Mouse (Mus musculus) ES-Bruce4 (cell line): ENCODE results near the gene Hoxb3. TPM values are rescaled to one million over a fixed set of nuclear protein-coding genes. Genes with fewer than 3 reads are reported as not detected.

Experiments used
- H3K27ac ChIP-seq: 2 replicates; pipeline ENCODE4 v1.5.1; 2012; ENCODE audit warnings: low read length, inconsistent platforms; ENCODE audit not compliant: insufficient read depth
- H3K27me3 ChIP-seq: 2 replicates; pipeline ENCODE4 v1.6.1; 2012; ENCODE audit warnings: mild to moderate bottlenecking, low read length, inconsistent platforms; ENCODE audit not compliant: control insufficient read depth, poor library complexity, insufficient read depth, severe bottlenecking
- H3K36me3 ChIP-seq: 2 replicates; pipeline ENCODE4 v1.6.1; 2012; ENCODE audit warnings: inconsistent platforms, mild to moderate bottlenecking, low read length, moderate library complexity; ENCODE audit not compliant: control insufficient read depth, poor library complexity, insufficient read depth, severe bottlenecking
- H3K4me1 ChIP-seq: one replicate; pipeline ENCODE4 v1.8.1; 2011; ENCODE audit warnings: low read length; ENCODE audit not compliant: control insufficient read depth, insufficient read depth
- H3K4me3 ChIP-seq: 2 replicates; pipeline ENCODE4 v1.5.1; 2011; ENCODE audit warnings: low read depth, mild to moderate bottlenecking, low read length
- H3K9ac ChIP-seq: 2 replicates; pipeline ENCODE4 v1.6.1; 2012; ENCODE audit warnings: low read depth, mild to moderate bottlenecking, inconsistent platforms; ENCODE audit not compliant: poor library complexity, severe bottlenecking
- H3K9me3 ChIP-seq: replicated peaks from 2 replicates; pipeline ENCODE4 v1.6.1; 2012; ENCODE audit warnings: mild to moderate bottlenecking, low read length, inconsistent platforms; ENCODE audit not compliant: control insufficient read depth, poor library complexity, insufficient read depth, severe bottlenecking
- CTCF ChIP-seq: IDR thresholded peaks from one replicate; pipeline ENCODE4 v1.8.1; 2011; ENCODE audit warnings: low read depth, low read length
- EP300 ChIP-seq: IDR thresholded peaks from 2 replicates; pipeline ENCODE4 v1.6.1; 2011; ENCODE audit warnings: low read depth, low read length; ENCODE audit not compliant: insufficient read depth
- POLR2A ChIP-seq: IDR thresholded peaks from one replicate; pipeline ENCODE4 v1.8.1; 2011; ENCODE audit warnings: low read length; ENCODE audit not compliant: insufficient read depth
- polyA plus RNA-seq: library from polyadenylated mRNA; stranded (reverse); fragments of >200 nt; gene quantifications from 2 replicates; pipeline ENCODE4 v1.2.4, GENCODE M21; 2011; ENCODE audit warnings: low read depth; ENCODE audit not compliant: missing spikeins, insufficient read depth, insufficient read length

The Hoxb3 gene
- polyA plus RNA-seq, 1 experiment, result not detected

GRCm38 (mm10) chr11:96297428-96297827 is 25.7 kb upstream of the Hoxb3 start:
- Histone ChIP-seq H3K4me3 (no peak overlapping the region), H3K9me3 (no peaks in the 10 kb centered on the region), H3K27ac (no peak overlapping the region), H3K9ac (no peak overlapping the region), H3K4me1 (no peaks in the 10 kb centered on the region), H3K36me3 (no peaks in the 10 kb centered on the region), H3K27me3 (peaks cover 86% of the 10 kb centered on the region)
- TF ChIP-seq CTCF, result no peak
- TF ChIP-seq POLR2A, result no peak
- TF ChIP-seq EP300, result no peak

GRCm38 (mm10) chr11:96297968-96298635 is 25.0 kb upstream of the Hoxb3 start:
- Histone ChIP-seq H3K27me3 (peaks cover 82% of the 10 kb centered on the region), H3K27ac (no peak overlapping the region), H3K9ac (no peak overlapping the region), H3K9me3 (no peaks in the 10 kb centered on the region), H3K4me3 (no peak overlapping the region), H3K4me1 (no peaks in the 10 kb centered on the region), H3K36me3 (no peaks in the 10 kb centered on the region)
- TF ChIP-seq EP300, result no peak
- no peak for TF ChIP-seq POLR2A
- TF ChIP-seq CTCF, result no peak

- TF ChIP-seq EP300, result no peak
- no peak for TF ChIP-seq POLR2A
- no peak for TF ChIP-seq CTCF
- Histone ChIP-seq H3K4me1 (no peaks in the 10 kb centered on the region), H3K9ac (no peak overlapping the region), H3K36me3 (no peaks in the 10 kb centered on the region), H3K27me3 (peaks cover 77% of the 10 kb centered on the region), H3K4me3 (0 out of 2 replicates have a peak overlapping the region, but pooled peaks have one; percentile 17), H3K9me3 (no peaks in the 10 kb centered on the region), H3K27ac (no peak overlapping the region)
These were observed 24.0 kb upstream of the Hoxb3 start for GRCm38 (mm10) chr11:96298895-96299667.

GRCm38 (mm10) chr11:96299781-96300180 is 23.3 kb upstream of the Hoxb3 start:
- Histone ChIP-seq H3K27ac (no peak overlapping the region), H3K36me3 (no peaks in the 10 kb centered on the region), H3K4me3 (no peak overlapping the region), H3K9ac (no peak overlapping the region), H3K27me3 (peaks cover 81% of the 10 kb centered on the region), H3K9me3 (no peaks in the 10 kb centered on the region), H3K4me1 (no peaks in the 10 kb centered on the region)
- no peak for TF ChIP-seq EP300
- TF ChIP-seq POLR2A, result no peak
- TF ChIP-seq CTCF, result no peak

- peaks cover 79% of the 10 kb centered on the region for H3K27me3 ChIP-seq
- no peaks in the 10 kb centered on the region for H3K4me1 ChIP-seq
- no peaks in the 10 kb centered on the region for H3K36me3 ChIP-seq
- no peak for TF ChIP-seq POLR2A
- peak overlapping the region; percentile 53 for H3K4me3 ChIP-seq
- peak overlapping the region; percentile 11; the same call in 1 of the 2 replicates for H3K9ac ChIP-seq
- H3K9me3 ChIP-seq, result no peaks in the 10 kb centered on the region
- no peak overlapping the region for H3K27ac ChIP-seq
These were observed 22.6 kb upstream of the Hoxb3 start for GRCm38 (mm10) chr11:96300354-96301063.

GRCm38 (mm10) chr11:96301064-96301431 is 22.1 kb upstream of the Hoxb3 start:
- H3K9me3 ChIP-seq, result no peaks in the 10 kb centered on the region
- no peak overlapping the region for H3K27ac ChIP-seq
- H3K4me1 ChIP-seq, result no peaks in the 10 kb centered on the region
- no peak for TF ChIP-seq CTCF
- no peak for TF ChIP-seq EP300
- no peak for TF ChIP-seq POLR2A
- peak overlapping the region; percentile 53; the same call in 1 of the 2 replicates for H3K4me3 ChIP-seq
- H3K27me3 ChIP-seq, result peaks cover 79% of the 10 kb centered on the region
- no peaks in the 10 kb centered on the region for H3K36me3 ChIP-seq
- no peak overlapping the region for H3K9ac ChIP-seq
